Mouse (Mus musculus): Measurements from ENCODE around the gene Mylk2. TPM values are rescaled to one million over a fixed set of nuclear protein-coding genes. Genes with fewer than 3 reads are reported as not detected.

The Mylk2 gene
- polyA plus RNA-seq, 1 experiment from 2014 or later: not detected

- WGBS: under 1% methylated on average over 36 of the region's 54 CpGs
- ATAC-seq (ENCODE audit: insufficient read depth) (peak; percentile 50; the same call in 1 of the 2 replicates), DNase-seq (peak; percentile 41)
- Histone ChIP-seq H3K9me3 (ENCODE audit: low read depth, low read length) (no peaks in the 10 kb centered on the region), H3K4me1 (ENCODE audit: insufficient read depth) (no peaks in the 10 kb centered on the region), H3K4me2 (peak within 1 kb of the TSS; percentile 98), H3K9ac (peak within 1 kb of the TSS; percentile 56), H3K36me3 (ENCODE audit: insufficient read depth) (no peaks in the 10 kb centered on the region), H3K4me3 (ENCODE audit: low read depth, low read length) (peak within 1 kb of the TSS; percentile 56), H3K27ac (ENCODE audit: low read depth) (no peak within 1 kb of the TSS), H3K27me3 (ENCODE audit: insufficient read depth, low read length) (peaks cover 62% of the 10 kb centered on the region)
- TF ChIP-seq CTCF (IDR thresholded peaks at IDR 0.05; ENCODE audit: low read depth): no peak
Observed at GRCm38 (mm10) chr2:152951065-152951849, 40.1 kb downstream of the Mylk2 start, which contains the start of gene Dusp15. Dusp15 (minus strand) TSS chr2:152951698.

GRCm38 (mm10) chr2:152951850-152952720, 40.9 kb downstream of the Mylk2 start:
- DNase-seq (peak; percentile 26), ATAC-seq (ENCODE audit: insufficient read depth) (0 out of 2 replicates have a peak, but pooled peaks have one; percentile 36)
- TF ChIP-seq CTCF (IDR thresholded peaks at IDR 0.05; ENCODE audit: low read depth): no peak
- peak overlapping the region; percentile 56 for H3K4me3 ChIP-seq (ENCODE audit: low read depth, low read length)
- no peak overlapping the region for H3K27ac ChIP-seq (ENCODE audit: low read depth)
- no peaks in the 10 kb centered on the region for H3K36me3 ChIP-seq (ENCODE audit: insufficient read depth)
- H3K4me1 ChIP-seq (ENCODE audit: insufficient read depth): no peaks in the 10 kb centered on the region
- H3K9me3 ChIP-seq (ENCODE audit: low read depth, low read length): no peaks in the 10 kb centered on the region
- H3K27me3 ChIP-seq (ENCODE audit: insufficient read depth, low read length): peaks cover 59% of the 10 kb centered on the region
- WGBS: 12% methylated on average over 13 of the region's 13 CpGs
- H3K9ac ChIP-seq: peak overlapping the region; percentile 56; the same call in 1 of the 2 replicates
- H3K4me2 ChIP-seq: peak overlapping the region; percentile 98

GRCm38 (mm10) chr2:152958116-152958515, 47.0 kb downstream of the Mylk2 start:
- Histone ChIP-seq H3K4me3 (ENCODE audit: low read depth, low read length) (no peak overlapping the region), H3K9me3 (ENCODE audit: low read depth, low read length) (no peaks in the 10 kb centered on the region), H3K9ac (no peak overlapping the region), H3K27me3 (ENCODE audit: insufficient read depth, low read length) (peaks cover 9% of the 10 kb centered on the region; the same call in 1 of the 2 replicates), H3K4me1 (ENCODE audit: insufficient read depth) (no peaks in the 10 kb centered on the region), H3K27ac (ENCODE audit: low read depth) (no peak overlapping the region), H3K36me3 (ENCODE audit: insufficient read depth) (no peaks in the 10 kb centered on the region), H3K4me2 (no peak overlapping the region)
- ATAC-seq (ENCODE audit: insufficient read depth) (no peak), DNase-seq (no peak)
- 65% methylated on average over 3 of the region's 3 CpGs for WGBS
- no peak for TF ChIP-seq CTCF (IDR thresholded peaks at IDR 0.05; ENCODE audit: low read depth)

- peak; percentile 90 for DNase-seq
- WGBS: 2% methylated on average over 34 of the region's 34 CpGs
- peak within 1 kb of the TSS; percentile 46; the same call in 1 of the 2 replicates for H3K9ac ChIP-seq
Observed at GRCm38 (mm10) chr2:152962091-152962793, 51.1 kb downstream of the Mylk2 start, which contains the start of gene Ttll9. Ttll9 (plus strand) TSS chr2:152962485.

GRCm38 (mm10) chr2:152965555-152965954, 54.4 kb downstream of the Mylk2 start:
- no peak overlapping the region for H3K4me3 ChIP-seq (ENCODE audit: low read depth, low read length)
- WGBS: 64% methylated on average over 4 of the region's 4 CpGs

More at GRCm38 (mm10) chr2:152962091-152962793, 51.1 kb downstream of the Mylk2 start, which contains the start of gene Ttll9:
- Histone ChIP-seq H3K27me3 (ENCODE audit: insufficient read depth, low read length) (no peaks in the 10 kb centered on the region), H3K36me3 (ENCODE audit: insufficient read depth) (no peaks in the 10 kb centered on the region), H3K27ac (ENCODE audit: low read depth) (no peak within 1 kb of the TSS), H3K4me1 (ENCODE audit: insufficient read depth) (no peaks in the 10 kb centered on the region), H3K4me2 (peak within 1 kb of the TSS; percentile 76), H3K9me3 (ENCODE audit: low read depth, low read length) (no peaks in the 10 kb centered on the region), H3K4me3 (ENCODE audit: low read depth, low read length) (peak within 1 kb of the TSS; percentile 44)
- peak; percentile 96 for ATAC-seq (ENCODE audit: insufficient read depth)
- TF ChIP-seq CTCF (IDR thresholded peaks at IDR 0.05; ENCODE audit: low read depth): no peak

More at GRCm38 (mm10) chr2:152965555-152965954, 54.4 kb downstream of the Mylk2 start:
- no peaks in the 10 kb centered on the region for H3K27me3 ChIP-seq (ENCODE audit: insufficient read depth, low read length)
- H3K4me1 ChIP-seq (ENCODE audit: insufficient read depth): no peaks in the 10 kb centered on the region
- H3K27ac ChIP-seq (ENCODE audit: low read depth): no peak overlapping the region
- TF ChIP-seq CTCF (IDR thresholded peaks at IDR 0.05; ENCODE audit: low read depth): no peak
- H3K9me3 ChIP-seq (ENCODE audit: low read depth, low read length): no peaks in the 10 kb centered on the region
- no peaks in the 10 kb centered on the region for H3K36me3 ChIP-seq (ENCODE audit: insufficient read depth)
- no peak overlapping the region for H3K9ac ChIP-seq
- no peak overlapping the region for H3K4me2 ChIP-seq
- ATAC-seq (ENCODE audit: insufficient read depth): no peak
- no peak for DNase-seq

Small RNAs within 50 kb of the gene (microRNA-seq; reads per million reads assigned to microRNA genes)
- gene Mir5622 (ENCODE audit: borderline number of aligned reads): 1.9 reads per million

Other genes starting within 250 kb of the Mylk2 start
- gene H13, start 241.9 kb upstream of the Mylk2 start, polyA plus RNA-seq (2014; fragmentation: Nextera tagmentation; extraction: Ambion mirVana): 97.6 and 98.1 TPM in 2 replicates
- 28.5 and 32.7 TPM in 2 replicates for gene Mcts2, start 224.3 kb upstream of the Mylk2 start, polyA plus RNA-seq (2014; fragmentation: Nextera tagmentation; extraction: Ambion mirVana)
- gene Id1, start 175.1 kb upstream of the Mylk2 start, polyA plus RNA-seq (2014; fragmentation: Nextera tagmentation; extraction: Ambion mirVana): 122 and 123 TPM in 2 replicates
- gene Cox4i2, start 157.2 kb upstream of the Mylk2 start, polyA plus RNA-seq (2014; fragmentation: Nextera tagmentation; extraction: Ambion mirVana): 51.4 and 59.6 TPM in 2 replicates
- 102 and 103 TPM in 2 replicates for gene Bcl2l1, start 79.6 kb upstream of the Mylk2 start, polyA plus RNA-seq (2014; fragmentation: Nextera tagmentation; extraction: Ambion mirVana)
- gene Tpx2, start 63.4 kb upstream of the Mylk2 start, polyA plus RNA-seq (2014; fragmentation: Nextera tagmentation; extraction: Ambion mirVana): 126 and 128 TPM in 2 replicates
- gene Foxs1, start 21.9 kb downstream of the Mylk2 start, polyA plus RNA-seq (2014; fragmentation: Nextera tagmentation; extraction: Ambion mirVana): 3.9 and 4.8 TPM in 2 replicates
- 0.14 TPM in 1 of 2 replicates, not detected in the other for gene Dusp15, start 40.3 kb downstream of the Mylk2 start, polyA plus RNA-seq (2014; fragmentation: Nextera tagmentation; extraction: Ambion mirVana)
- gene Ttll9, start 51.1 kb downstream of the Mylk2 start, polyA plus RNA-seq (2014; fragmentation: Nextera tagmentation; extraction: Ambion mirVana): 0.20 and 0.59 TPM in 2 replicates
- gene Pdrg1, start 104.1 kb downstream of the Mylk2 start, polyA plus RNA-seq (2014; fragmentation: Nextera tagmentation; extraction: Ambion mirVana): 54.5 and 56.8 TPM in 2 replicates
- not detected in 2 replicates for gene Xkr7, start 120.5 kb downstream of the Mylk2 start, polyA plus RNA-seq (2014; fragmentation: Nextera tagmentation; extraction: Ambion mirVana)
- gene Ccm2l, start 154.6 kb downstream of the Mylk2 start, polyA plus RNA-seq (2014; fragmentation: Nextera tagmentation; extraction: Ambion mirVana): 5.7 and 6.0 TPM in 2 replicates
- 2.6 and 3.7 TPM in 2 replicates for gene Hck, start 197.1 kb downstream of the Mylk2 start, polyA plus RNA-seq (2014; fragmentation: Nextera tagmentation; extraction: Ambion mirVana)
- 90.2 and 90.9 TPM in 2 replicates for gene Tm9sf4, start 250.0 kb downstream of the Mylk2 start, polyA plus RNA-seq (2014; fragmentation: Nextera tagmentation; extraction: Ambion mirVana)